Mouse (Mus musculus): ENCODE measurements at regions not wholly inside any gene's neighbourhood (a gene's known extent, or its start where the extent isn't known, plus 50 kb on each side); places are given as distances from the start of the nearest gene placed in this dataset.

GRCm38 (mm10) chr11:25538641-25539258, 671.8 kb downstream of the 5730522E02Rik start:
- intact Hi-C loops (cut with DNase I), result no loop called here
- DNase-seq, result peak; percentile 30 to 35

GRCm38 (mm10) chr11:25536069-25536468, 674.5 kb downstream of the 5730522E02Rik start:
- no peak for DNase-seq
- intact Hi-C loops (cut with DNase I), result no loop called here

DNA sequence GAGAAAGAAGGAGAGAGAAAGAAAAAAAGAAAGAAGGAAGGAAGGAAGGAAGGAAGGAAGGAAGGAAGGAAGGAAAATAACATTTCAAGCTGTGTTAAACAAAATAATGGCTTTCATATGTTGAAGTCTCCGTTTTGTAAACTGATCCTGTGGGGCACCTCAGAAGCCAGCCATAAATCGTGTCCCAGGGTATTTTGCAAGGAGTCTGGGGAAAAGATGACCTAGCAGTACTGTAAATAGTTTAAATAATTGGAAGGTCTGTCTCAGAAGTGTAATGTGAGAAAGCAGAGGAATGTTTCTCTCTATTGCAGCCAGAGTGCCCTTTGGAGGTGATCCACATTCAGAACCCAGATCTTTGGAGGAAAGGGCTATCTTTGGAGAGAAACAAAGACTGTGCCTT, 677.5 kb downstream of the 5730522E02Rik start:
- DNase-seq, result no peak
- intact Hi-C loops (cut with DNase I), result no loop called here

GRCm38 (mm10) chr11:25531668-25532398, 678.7 kb downstream of the 5730522E02Rik start:
- DNase-seq, result no peak
- intact Hi-C loops (cut with DNase I), result no loop called here

- intact Hi-C loops (cut with DNase I), result no loop called here
- DNase-seq, result no peak
Measured at GRCm38 (mm10) chr11:25528056-25528455, 682.5 kb downstream of the 5730522E02Rik start.

DNA sequence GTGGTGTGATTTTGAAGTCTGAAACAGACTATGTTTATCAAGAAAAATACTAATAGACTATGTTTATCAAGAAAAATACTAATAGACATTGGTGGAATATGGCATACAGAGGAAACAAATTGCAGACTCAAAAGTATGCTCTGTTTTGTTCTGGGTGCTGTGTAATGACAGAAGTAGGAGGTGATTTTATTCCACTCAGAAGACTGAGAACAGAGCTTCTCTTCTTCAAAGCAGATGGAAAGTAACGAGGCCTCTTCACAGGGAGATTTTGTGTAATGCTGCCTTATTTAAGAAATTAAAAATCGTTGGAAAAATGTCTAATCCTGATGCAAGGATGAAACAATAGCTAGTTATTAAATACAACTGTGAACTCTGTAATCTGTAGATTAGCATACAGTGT, 691.7 kb downstream of the 5730522E02Rik start:
- no peak for DNase-seq
- intact Hi-C loops (cut with DNase I), result no loop called here

GRCm38 (mm10) chr11:25518131-25518530, 692.4 kb downstream of the 5730522E02Rik start:
- intact Hi-C loops (cut with DNase I), result no loop called here
- DNase-seq, result no peak

- no peak for DNase-seq
- intact Hi-C loops (cut with DNase I), result no loop called here
Measured at GRCm38 (mm10) chr11:25505500-25505899, 705.1 kb downstream of the 5730522E02Rik start.

DNA sequence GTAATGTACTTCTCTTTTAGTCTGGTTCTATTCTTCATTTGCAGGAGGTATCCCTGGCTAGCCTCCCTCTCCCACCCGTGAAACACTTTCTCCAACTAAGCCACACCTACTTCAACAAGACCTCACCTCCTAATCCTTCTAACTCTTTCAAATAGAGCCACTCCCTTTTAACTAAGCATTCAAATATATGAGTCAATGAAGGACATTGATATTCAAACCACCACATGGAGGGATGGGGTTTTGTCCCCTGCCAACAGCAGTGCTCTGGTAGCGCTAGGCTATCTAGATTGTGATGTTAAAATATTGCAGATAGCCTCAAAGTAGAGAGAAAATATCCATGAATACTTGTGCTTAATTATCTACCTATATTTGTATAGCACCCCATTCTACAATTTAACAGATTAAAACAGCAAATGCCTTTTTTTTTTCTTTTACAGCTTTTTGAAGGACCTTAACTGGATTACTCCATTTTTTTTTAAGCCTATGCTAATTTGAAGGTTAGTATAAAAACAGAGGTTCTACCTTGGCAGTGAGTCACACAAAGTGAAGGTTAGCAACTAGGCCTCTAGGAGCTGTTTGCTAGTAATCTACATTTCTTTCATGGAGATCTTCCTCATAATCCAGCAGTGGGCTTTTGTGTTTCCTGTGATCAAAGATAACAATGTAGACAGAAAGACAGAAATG, 736.7 kb downstream of the 5730522E02Rik start:
- intact Hi-C loops (cut with DNase I), result no loop called here
- DNase-seq, result no peak

DNA sequence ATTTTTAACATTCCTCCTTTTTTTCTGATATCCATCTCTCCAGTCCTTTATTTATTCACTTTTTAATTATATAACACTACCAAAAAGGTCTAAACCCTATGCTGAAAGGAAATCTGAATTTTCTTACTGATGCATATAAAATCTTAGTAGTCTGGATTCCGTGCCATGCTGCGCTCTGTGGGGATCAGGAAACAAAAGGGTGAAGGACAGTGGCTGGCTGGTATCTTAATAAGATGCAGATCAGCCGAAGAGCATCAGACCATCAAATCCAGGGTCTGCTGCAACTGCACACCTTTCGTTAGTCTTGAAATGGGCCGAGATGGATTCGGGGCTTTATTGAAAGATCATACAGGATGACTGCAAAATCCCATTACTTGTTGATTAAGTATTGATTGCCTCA, 740.7 kb downstream of the 5730522E02Rik start:
- intact Hi-C loops (cut with DNase I), result no loop called here

DNA sequence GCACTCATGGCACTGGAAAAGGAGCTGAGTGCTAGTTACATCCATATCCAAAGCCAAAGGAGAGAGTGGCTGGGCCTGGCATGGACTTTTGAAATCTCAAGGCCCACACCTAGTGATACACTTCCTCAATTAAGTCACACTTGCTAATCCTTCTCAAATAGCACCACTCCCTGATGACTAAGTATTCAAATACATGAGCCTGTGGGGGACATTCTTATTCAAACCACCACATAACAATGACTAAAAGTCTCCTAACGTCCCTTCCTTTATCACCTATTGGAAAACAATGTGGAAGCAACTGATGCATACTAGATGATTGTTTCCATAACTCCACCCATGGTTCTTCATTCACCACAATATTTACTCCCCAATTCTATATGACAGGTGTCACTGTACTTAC, 773.4 kb downstream of the 5730522E02Rik start:
- no peak for DNase-seq
- intact Hi-C loops (cut with DNase I), result loop anchor here (5.0 kb wide), 1 partner anchor 425 kb away; no protein-coding TSS in a partner anchor

More for the DNA sequence above, 740.7 kb downstream of the 5730522E02Rik start:
- DNase-seq, result no peak

GRCm38 (mm10) chr11:25435645-25436044, 774.9 kb downstream of the 5730522E02Rik start:
- no peak for DNase-seq
- intact Hi-C loops (cut with DNase I), result loop anchor here (5.0 kb wide), 1 partner anchor 427 kb away; no protein-coding TSS in a partner anchor

GRCm38 (mm10) chr11:25423186-25423585, 787.4 kb downstream of the 5730522E02Rik start:
- no peak for DNase-seq
- intact Hi-C loops (cut with DNase I), result no loop called here

GRCm38 (mm10) chr11:25421486-25421885, 789.1 kb downstream of the 5730522E02Rik start:
- no peak for DNase-seq
- intact Hi-C loops (cut with DNase I), result no loop called here

- no peak for DNase-seq
- intact Hi-C loops (cut with DNase I), result no loop called here
Measured at GRCm38 (mm10) chr11:25410403-25411090, 800.0 kb downstream of the 5730522E02Rik start.

DNA sequence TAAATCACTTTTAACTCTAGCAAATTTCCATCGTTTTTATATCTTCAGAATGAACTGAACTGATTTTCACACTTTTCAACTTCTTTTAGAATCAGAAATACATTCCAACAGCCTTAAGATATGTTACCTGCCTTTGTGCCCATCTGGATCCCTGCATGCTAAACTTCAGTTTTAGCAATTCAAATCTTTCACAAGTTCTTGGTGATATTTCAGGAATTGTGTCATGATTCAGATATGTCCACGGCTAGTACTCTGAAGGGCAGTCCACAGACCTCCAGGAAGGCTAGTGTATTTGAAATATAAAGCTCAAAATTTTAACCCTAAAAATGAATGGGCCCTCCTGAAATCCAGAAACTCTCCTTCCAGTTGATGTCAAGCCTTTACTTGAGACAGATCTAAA, 818.9 kb downstream of the 5730522E02Rik start:
- intact Hi-C loops (cut with DNase I), result no loop called here
- no peak for DNase-seq

GRCm38 (mm10) chr11:25367111-25367510, 843.5 kb downstream of the 5730522E02Rik start:
- intact Hi-C loops (cut with DNase I), result no loop called here
- DNase-seq, result no peak

DNA sequence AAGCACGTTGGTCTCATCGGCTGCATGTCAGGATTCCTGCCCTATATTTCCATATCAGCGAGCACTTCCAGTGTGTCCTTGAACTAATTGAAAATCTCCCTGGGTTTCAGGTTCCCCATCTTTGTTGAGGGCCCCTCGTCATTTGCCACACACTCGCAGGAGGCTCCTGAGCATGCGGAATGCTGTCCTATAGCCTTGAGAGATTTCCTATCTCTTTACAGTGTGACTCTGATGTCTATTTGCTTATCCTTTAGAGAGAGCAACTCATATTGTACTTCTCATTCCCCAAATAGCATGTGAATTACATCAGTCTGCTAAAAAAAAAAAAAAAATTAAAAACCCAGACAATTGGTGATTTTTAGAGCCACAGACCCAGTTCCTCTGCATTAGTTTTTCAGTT, 845.1 kb downstream of the 5730522E02Rik start:
- intact Hi-C loops (cut with DNase I), result no loop called here
- no peak for DNase-seq

GRCm38 (mm10) chr11:25359723-25360122, 850.8 kb downstream of the 5730522E02Rik start:
- intact Hi-C loops (cut with DNase I), result no loop called here
- no peak for DNase-seq

DNA sequence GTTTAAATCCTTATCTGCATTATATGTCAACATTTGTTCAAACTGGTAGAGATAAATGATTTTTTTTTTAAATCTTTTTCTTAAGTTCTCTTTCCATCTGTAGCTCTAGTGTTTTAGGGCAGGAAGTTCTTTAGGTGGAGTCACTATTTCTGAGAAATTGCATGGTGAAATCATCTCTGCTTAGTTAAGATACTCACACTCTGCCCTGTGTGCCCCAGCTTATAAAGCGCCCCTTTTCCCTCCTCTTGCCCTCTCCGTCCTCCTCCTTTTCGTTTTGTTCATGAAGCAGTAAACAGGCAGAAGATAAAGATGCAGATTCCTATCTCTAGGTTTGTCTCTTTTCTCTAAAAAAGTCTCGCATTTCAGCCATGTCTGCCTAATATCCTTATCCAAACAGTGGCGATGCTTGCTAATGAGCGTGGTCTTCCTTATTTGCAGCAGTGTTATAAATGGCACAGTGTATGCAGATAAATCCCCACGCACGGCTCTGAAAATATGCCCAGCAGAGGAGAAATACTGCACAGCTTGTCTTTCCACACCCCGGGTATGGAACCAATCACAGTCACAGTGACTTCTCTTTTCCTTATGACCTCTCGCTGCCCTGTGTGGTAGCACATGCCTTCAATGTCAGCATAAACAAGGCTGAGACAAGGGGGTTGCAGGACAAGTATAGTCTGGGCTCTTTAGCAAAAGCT, 852.7 kb downstream of the 5730522E02Rik start:
- intact Hi-C loops (cut with DNase I), result no loop called here
- DNase-seq, result peak in 1 of 2 experiments; percentile 2
